Mouse (Mus musculus): ENCODE measurements at regions not wholly inside any gene's neighbourhood (a gene's known extent, or its start where the extent isn't known, plus 50 kb on each side); places are given as distances from the start of the nearest gene placed in this dataset.

GRCm38 (mm10) chr3:21760516-21761218 is 315.8 kb upstream of the Tbl1xr1 start:
- no peak for TF ChIP-seq CTCF (IDR thresholded peaks at IDR 0.05; ENCODE audit: borderline replicate concordance, insufficient read depth, low read length)
- TF ChIP-seq POLR2A (IDR thresholded peaks at IDR 0.05; ENCODE audit: low read depth, low read length), result no peak

All from embryonic fibroblast, embryonic 13.5 days (primary cell).